In genomic region chr6:128231741-128232140, GRCm38 (mm10) we compare ENCODE assay signal across 23 mouse cellular contexts.
A peak's percentile ranks its signal among the peaks of the same experiment; 100 is the strongest.
DNase-seq lines count a peak whose midpoint lies in the region; ATAC-seq and TF ChIP-seq lines count a peak whose summit lies in the region.
"Had no signal": no experiment of that assay in that cellular context is flagged by ENCODE, and none has a peak within 500 bp of the region (broad histone marks: within the 10 kb centered on the region; RNA-seq: fewer than 3 reads in every experiment).

No protein-coding gene starts in this region.

- no peak for ATAC-seq in cerebellum, adult (ENCODE audit: insufficient number of reproducible peaks, low FRiP score, low TSS enrichment)
- ATAC-seq in limb, embryonic 14.5 days (ENCODE audit: low FRiP score, low read depth), result no peak
- peak; percentile 19; the same call in 1 of the 2 replicates for ATAC-seq in granulocyte monocyte progenitor cell, adult 5-6 weeks (replicated peaks; ENCODE audit: poor library complexity, severe bottlenecking)

- WGBS in limb, embryonic 14.5 days, result 73% methylated on average over 3 of the region's 3 CpGs
- WGBS in limb, embryonic 10.5 days, result 84% methylated on average over 3 of the region's 3 CpGs

- H3K27me3 ChIP-seq in limb, embryonic 14.5 days (ENCODE audit: control insufficient read depth, insufficient read depth, low read length), result no peaks in the 10 kb centered on the region
- H3K27me3 ChIP-seq in limb, embryonic 10.5 days (ENCODE audit: low read depth, poor library complexity, severe bottlenecking), result no peaks in the 10 kb centered on the region
- H3K27me3 ChIP-seq: heart, embryonic 12.5 days; hindbrain, embryonic 13.5 days; neural tube, embryonic 15.5 days had no signal

- no peak for TF ChIP-seq POLR2A in limb, embryonic 14.5 days (IDR thresholded peaks at IDR 0.05; ENCODE audit: borderline replicate concordance, extremely low read depth, insufficient read depth, insufficient read length)

- no peak overlapping the region for H3K4me2 ChIP-seq in limb, embryonic 14.5 days (replicated peaks; ENCODE audit: low read depth, low read length, severe bottlenecking)
- H3K4me2 ChIP-seq: heart, embryonic 12.5 days; hindbrain, embryonic 13.5 days; neural tube, embryonic 15.5 days had no signal

- DNase-seq in cerebellum, postnatal 10 days, result peak; percentile 24 to 37
- peak; percentile 49 for DNase-seq in limb, embryonic 14.5 days (ENCODE audit: low spot score)
- no peak for DNase-seq in limb, embryonic 10.5 days (ENCODE audit: low spot score)
- DNase-seq in 416B (ENCODE audit: low read depth), result peak; percentile 60
- no peak for DNase-seq in urinary bladder, postnatal 4 days (ENCODE audit: low spot score in 2 of 2)
- no peak for DNase-seq in thymus, postnatal 14 days
- DNase-seq: adrenal gland, adult 8-10 months; cerebellum, adult 8-10 months; gastrocnemius, postnatal 10 days; heart, adult 18-20 months; heart, postnatal 10 days; kidney, adult 2 months; layer of hippocampus, adult 9-11 months; lung, adult 18-20 months; lung, postnatal 14 days had no signal

- no peaks in the 10 kb centered on the region for H3K4me1 ChIP-seq in limb, embryonic 14.5 days (ENCODE audit: control insufficient read depth, insufficient read depth, low read length)
- peaks cover 9% of the 10 kb centered on the region; the same call in 1 of the 2 replicates for H3K4me1 ChIP-seq in limb, embryonic 10.5 days
- H3K4me1 ChIP-seq: heart, embryonic 12.5 days; hindbrain, embryonic 13.5 days had no signal

- H3K4me3 ChIP-seq in limb, embryonic 14.5 days (replicated peaks; ENCODE audit: low read length), result no peak overlapping the region
- H3K4me3 ChIP-seq in limb, embryonic 10.5 days, result no peak overlapping the region
- H3K4me3 ChIP-seq: forebrain, embryonic 10.5 days; heart, embryonic 12.5 days; hindbrain, embryonic 13.5 days; neural tube, embryonic 15.5 days had no signal

- H3K27ac ChIP-seq in limb, embryonic 14.5 days (replicated peaks; ENCODE audit: low read depth, low read length), result no peak overlapping the region
- H3K27ac ChIP-seq in limb, embryonic 10.5 days, result no peak overlapping the region
- H3K27ac ChIP-seq: forebrain, embryonic 10.5 days; hindbrain, embryonic 13.5 days; kidney, postnatal 0 days; neural tube, embryonic 15.5 days had no signal

- H3K9ac ChIP-seq in limb, embryonic 14.5 days (ENCODE audit: low read depth, low read length, severe bottlenecking), result no peak overlapping the region
- H3K9ac ChIP-seq: heart, embryonic 12.5 days; hindbrain, embryonic 13.5 days; neural tube, embryonic 15.5 days had no signal

- no peaks in the 10 kb centered on the region for H3K36me3 ChIP-seq in limb, embryonic 14.5 days (ENCODE audit: control insufficient read depth, insufficient read depth, low read length)
- no peaks in the 10 kb centered on the region for H3K36me3 ChIP-seq in limb, embryonic 10.5 days
- H3K36me3 ChIP-seq: forebrain, embryonic 10.5 days; G1E; hindbrain, embryonic 13.5 days; neural tube, embryonic 15.5 days had no signal

- no peaks in the 10 kb centered on the region for H3K9me3 ChIP-seq in limb, embryonic 14.5 days (ENCODE audit: control insufficient read depth, low read length)
- no peaks in the 10 kb centered on the region for H3K9me3 ChIP-seq in limb, embryonic 10.5 days (replicated peaks)
- H3K9me3 ChIP-seq: forebrain, embryonic 10.5 days; heart, embryonic 12.5 days; hindbrain, embryonic 13.5 days; neural tube, embryonic 15.5 days had no signal

Comparison
In these comparisons a context has a peak if more than half of its experiments do, and no peak if none do; other contexts are left out.
1. DNase-seq: peak in cerebellum, postnatal 10 days (2 of 2), limb, embryonic 14.5 days (single experiment) and 416B (single experiment); none in limb, embryonic 10.5 days (single experiment), urinary bladder, postnatal 4 days (0 of 2) and thymus, postnatal 14 days (single experiment).